Mouse (Mus musculus): ENCODE data around the gene Hexb.
"Not testable (repeated sequence)": the region's sequence is repeated elsewhere in the genome, so short reads cannot be mapped to it uniquely, and the experiment has no call there.

Hexb gene

DNA sequence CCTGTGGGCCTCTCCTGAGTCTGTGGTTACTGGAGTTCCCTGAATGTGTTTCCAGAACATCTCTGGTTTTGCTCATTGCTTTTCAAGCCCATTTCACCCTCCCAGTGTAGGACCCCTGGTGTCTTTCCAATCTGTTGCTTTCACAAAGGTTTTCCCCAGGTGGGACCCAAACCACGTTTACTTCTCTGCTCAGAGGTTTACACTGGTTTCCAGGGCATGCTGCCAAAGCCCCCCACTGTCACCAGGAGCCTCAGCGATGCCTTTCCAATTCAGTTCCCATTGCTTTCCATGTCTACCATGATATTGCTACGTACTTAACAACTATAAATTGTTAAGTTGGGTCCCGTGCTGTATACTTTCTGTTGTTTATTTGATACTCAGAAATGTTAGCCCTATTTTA lies 15.3 kb downstream of the Hexb start:
- DNase-seq (ENCODE audit: low read depth, low spot score): no peak

DNA sequence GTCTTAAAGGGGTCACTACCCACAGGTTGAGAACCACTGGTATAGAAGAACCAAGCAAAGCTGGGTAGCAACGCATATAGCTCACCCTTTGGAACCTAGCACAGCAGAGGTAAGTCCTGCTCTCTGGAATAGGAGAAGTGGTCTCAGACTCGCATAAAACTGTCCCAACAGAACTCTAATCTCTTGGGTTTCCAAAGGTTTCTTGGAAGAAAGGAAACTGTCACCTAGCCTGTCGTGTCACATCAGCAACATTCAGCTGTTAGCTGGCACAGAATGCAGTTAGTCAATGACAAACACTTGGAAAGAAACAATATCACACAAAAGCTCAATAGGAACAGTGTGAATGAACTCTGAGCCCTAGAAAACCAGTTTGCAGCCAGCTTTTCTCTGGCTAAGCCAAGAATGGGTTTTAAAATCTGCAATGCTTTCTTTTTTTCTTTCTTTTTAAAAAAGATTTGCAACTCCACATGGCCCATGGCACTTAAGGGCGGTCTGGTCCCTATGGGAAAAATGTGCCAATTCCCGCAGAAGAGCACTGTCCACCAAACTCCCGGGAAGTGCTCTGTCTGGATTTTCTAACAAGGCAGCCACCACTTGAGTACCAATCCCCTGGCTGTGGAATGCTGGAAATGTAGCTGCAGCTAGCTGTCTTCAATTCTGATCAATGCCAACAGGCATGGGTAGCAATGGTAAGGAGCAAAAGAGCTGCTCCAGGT lies 17.9 kb downstream of the Hexb start:
- no peak for DNase-seq (ENCODE audit: low read depth, low spot score)

DNA sequence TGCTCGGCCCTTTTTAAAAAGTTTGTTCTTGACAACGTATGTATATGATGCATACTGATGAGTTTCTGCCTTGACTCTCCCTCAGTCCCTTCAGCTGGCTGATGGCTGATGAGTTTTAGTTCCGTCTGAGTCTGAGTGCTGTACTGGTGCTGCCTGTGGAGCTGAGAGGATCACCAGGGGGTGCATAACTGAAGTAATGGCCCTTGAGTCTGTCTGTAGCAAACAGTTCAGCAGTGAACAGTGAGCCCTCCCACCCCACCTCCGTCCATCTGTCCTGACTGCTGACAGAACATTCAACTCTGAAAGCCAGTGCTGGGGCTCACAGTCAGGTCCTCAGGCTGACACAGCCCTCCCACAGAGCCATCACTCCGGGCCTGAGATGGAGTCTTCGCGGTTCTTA lies 19.2 kb downstream of the Hexb start:
- DNase-seq (ENCODE audit: low read depth, low spot score): no peak

DNA sequence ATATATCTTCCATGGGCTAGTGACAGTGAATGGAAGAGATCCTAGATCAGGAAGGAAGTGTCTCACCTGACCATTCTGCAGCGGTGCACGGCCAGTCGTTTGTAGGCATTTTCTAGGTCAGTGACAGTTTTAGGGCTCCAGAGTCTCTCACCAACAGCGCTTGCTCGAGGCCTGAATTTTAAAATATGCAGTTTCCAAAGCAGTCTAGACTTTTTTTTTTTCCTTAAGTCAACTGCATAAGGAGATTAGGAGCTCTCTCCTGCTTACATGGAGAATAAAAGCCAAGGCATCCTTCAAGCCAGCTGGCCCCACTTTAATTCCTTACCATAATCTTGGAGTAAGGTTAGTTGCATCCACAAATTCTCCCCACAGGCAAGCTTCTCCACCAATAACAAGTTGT lies 21.4 kb downstream of the Hexb start:
- no peak for DNase-seq (ENCODE audit: low read depth, low spot score)

DNA sequence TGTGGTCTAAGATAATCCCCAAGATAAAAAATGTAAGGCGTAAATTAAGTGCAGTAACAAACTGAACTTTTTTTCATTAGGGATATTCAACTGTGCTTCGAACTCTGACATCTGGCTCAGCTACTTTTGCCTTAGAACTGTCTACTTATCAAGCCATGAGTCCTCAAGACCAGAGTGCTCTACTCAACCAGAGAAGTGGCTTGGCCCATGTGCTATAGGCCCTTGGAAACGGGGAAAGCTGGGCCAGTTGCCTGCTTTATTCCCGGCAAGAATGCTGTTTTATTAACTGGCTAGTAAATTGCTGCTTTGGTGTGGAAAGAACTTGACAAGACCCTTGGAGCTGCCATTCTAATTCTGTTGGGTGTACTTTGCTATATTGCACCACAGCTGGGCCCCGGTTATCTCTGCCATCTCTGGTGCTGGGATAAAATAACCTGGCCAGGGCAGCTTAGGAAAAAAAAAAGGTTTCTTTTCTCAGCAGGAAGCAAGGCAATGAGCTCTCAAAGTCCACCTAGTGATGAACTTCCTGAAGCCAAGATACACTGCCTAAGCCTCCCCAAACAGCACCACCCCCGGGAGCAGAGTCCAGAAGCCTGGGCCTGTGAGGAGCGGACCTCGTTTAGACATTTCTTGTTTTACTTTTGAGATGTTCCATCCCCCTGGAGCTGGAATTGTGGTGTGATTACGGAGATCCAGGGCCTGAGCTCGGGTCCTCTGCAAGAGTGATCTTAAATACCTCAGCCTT lies 22.5 kb downstream of the Hexb start:
- no peak for DNase-seq (ENCODE audit: low read depth, low spot score)

DNA sequence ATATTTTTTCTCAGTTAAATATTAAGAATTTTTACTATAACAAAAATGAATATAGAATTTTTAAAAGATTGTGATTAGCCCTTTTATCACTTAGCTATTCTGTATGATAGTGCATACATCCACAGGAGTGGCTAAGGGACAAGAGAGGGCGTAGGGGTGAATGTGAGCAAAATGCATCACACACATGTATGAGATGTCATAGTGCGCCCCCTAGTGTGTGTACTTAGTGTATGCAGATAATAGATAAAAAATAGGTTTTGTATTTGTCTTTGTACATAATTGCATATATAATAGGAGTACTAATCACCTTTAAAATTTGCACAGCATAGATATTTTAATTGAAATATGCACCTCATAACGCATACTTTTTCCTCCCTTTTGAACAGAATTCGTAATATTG lies 52.3 kb downstream of the Hexb start:
- peak; percentile 11 for DNase-seq (ENCODE audit: low read depth, low spot score)

DNA sequence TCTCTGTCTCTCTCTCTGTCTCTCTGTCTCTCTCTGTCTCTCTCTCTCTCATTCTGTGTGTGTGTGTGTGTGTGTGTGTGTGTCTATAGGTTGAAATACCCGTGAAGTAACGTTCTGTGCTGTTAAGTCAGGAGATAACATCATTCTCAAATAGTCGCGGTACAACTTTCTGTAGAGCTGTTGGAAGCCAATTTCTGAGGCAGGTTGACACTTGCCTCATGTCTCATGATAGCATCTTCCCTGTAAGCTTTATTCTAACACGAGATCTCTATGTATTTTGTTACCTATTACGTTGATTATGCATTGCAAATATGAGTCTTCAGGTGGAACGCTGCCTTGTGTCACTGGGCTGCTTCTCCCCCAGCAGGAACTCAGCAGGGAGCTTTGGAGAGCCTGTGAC lies 55.8 kb downstream of the Hexb start:
- DNase-seq (ENCODE audit: low read depth, low spot score): no peak

DNA sequence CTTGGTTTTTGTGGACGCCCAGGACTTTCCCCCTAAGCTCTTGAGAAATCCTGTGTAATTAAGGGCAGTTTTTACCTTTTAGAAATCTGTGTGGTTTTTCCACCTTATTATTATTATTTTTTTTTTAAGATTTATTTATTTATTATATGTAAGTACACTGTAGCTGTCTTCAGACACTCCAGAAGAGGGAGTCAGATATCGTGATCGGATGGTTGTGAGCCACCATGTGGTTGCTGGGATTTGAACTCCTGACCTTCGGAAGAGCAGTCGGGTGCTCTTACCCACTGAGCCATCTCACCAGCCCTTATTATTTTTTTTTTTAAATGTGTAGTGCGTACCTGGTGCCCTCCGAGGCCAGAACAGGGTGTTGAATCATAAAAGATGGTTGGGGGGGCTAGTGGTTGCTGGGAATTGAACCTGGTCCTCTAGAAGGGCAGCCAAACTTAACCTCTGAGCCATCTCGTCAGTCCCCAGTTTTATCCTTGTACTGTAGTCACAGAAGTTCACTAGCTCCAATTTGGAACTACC lies 59.7 kb downstream of the Hexb start:
- not testable (repeated sequence) for DNase-seq (ENCODE audit: low read depth, low spot score)

DNA sequence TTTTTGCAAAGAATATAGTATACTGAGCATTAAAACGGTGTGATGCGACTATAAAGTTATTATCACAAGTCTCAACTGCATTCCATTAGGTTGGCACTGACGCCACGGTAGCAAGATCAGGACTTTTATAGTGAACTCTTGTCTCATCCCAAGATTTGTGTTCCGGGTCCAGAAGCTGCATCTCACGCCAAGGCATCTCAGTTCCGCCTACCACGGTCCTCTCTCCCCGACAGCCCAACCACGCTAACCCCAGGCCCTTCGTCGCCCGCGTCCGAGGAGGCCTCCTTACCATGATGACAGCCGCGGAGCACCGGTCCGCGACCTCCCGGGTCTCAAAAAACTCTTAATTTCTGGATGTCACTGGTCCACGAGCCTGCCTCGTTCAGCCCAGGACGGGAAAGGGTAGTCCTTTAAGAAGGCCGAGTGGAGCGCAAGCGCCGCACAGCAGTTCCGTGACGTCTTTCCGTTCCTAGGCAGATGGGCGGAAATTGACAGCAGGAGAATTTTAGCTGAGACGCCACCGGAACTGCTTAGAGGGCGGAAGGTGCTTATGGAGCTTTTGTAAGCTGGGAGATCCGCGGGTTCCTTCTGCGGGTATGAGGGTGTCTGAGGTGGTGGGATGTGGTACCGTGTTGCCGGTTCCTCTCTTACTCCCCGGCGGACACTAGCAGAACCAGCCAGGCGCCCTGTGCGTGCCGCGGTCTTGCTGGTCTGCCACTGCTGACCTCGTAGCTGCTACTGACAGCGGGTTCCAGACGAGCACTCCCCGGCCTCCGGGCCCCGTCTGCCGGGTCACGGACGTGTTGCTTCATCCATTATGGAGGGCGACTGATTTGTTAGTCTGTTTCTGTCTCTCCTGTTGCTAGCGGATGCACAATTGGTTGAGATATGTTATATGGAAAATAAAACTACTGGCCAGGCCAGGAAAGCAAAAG lies 60.4 kb downstream of the Hexb start, which contains the start of the genes Gfm2 and Nsa2:
Gene Gfm2 (plus strand): TSS at position 472 of the 935 bp plus-strand sequence.
Gene Nsa2 (minus strand): TSS at position 472 of the 935 bp plus-strand sequence.
- peak; percentile 98 for DNase-seq (ENCODE audit: low read depth, low spot score)

DNA sequence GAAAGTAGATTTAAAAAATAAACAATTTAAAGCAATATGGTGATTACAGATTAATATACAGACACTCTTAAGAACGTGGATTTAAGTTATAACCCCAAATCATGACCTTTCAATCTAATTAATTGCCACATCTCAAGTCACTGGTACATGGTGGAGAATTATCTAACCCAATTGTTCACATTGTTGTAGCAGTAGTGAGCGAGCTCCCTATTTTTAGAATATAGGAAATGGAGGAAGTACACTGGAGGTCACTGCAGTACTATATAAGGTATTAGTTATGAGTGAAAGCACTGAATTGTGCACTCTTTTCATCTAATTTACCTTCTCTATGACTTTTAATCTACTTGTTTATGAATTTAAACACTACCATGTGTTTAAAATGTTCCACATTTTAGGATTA lies 67.7 kb downstream of the Hexb start:
- not testable (repeated sequence) for DNase-seq (ENCODE audit: low read depth, low spot score)

DNA sequence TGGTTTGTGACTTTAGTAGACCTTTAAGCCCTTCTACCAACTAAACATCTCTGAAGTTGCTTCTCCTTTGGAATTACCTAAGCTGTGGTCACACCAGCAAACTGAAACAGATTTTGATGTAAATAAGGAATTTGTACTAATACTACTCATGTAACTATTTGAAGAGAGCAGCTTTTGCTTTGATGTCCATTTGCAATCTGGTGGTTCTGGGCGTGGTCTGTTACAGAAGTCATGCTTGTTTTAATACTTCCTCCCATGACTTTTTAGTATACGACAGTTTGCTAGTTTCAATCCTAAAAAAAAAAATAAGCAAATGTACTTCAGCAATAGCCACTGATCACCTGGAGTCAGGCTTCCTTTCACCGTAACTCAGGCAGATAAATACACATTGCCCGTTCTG lies 68.5 kb downstream of the Hexb start:
- DNase-seq (ENCODE audit: low read depth, low spot score): not testable (repeated sequence)
